Mouse (Mus musculus): ENCODE measurements at regions not wholly inside any gene's neighbourhood (a gene's known extent, or its start where the extent isn't known, plus 50 kb on each side); places are given as distances from the start of the nearest gene placed in this dataset.

DNA sequence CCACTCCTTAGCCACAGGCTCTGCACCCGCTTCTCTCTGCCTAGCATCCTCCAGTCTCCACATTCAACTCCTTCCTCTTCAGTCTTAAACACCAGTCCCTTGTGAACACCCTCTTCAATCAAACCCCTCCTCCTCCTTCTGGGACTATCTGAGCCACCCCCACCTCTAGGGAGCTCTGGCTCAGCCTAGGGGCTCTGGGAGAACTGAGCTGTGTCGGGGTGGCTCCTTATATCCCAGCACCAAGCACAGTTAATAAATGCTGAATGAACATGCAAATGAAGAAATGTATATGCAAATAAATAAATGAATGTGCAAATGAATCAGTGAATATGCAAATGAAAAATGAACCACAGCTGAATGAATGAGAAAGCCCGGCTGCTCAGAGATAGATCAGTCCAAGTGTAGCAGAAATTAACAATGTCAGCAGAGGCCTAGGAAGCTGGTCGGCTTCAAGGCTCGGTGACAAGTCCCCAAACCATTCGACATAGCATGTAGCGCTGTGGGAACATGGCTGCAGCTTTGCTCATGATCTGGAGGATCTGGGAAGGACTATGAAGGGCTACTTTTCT, 67.1 kb upstream of the Tnrc6c start:
- in situ Hi-C loops (cut with MboI, MseI) = no loop called here

DNA sequence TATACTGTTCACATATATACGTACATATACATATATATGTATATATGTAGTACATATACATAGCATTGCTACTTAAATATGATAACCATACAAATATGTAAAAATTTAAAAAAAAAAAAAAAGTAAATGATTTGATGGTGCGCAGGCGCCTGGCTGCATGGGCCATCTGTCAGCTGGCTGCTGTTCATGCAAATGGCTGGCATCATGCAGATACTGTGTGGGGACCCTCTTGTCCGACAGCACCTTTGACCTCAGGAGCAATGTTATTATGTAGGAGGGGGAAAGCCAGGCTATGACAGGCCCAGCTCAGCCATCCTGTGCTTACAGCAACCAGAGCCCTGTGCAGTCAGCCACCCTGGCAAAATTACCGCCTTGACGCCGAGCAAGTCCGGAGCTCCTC, 65.1 kb upstream of the Tnrc6c start:
- in situ Hi-C loops (cut with MboI, MseI) = no loop called here

DNA sequence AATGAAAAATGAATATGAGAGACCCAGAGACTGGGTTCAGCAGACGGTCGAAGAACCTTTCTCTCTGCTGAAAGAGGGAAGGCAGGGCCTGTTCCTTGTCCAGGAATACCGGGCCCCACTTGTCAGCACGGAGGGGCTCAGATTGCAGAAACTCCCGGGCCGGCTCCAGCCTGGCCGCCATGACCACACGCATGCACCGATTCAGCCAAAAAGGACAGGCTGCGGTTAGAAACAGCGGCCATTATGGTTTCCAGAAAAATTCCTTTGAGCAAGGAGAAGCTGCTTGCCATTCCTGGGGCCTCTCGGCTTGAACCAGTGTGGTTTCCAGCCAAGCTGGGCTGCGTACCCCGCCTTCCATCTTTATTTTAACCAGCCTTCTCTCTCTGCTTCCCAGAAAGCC, 64.7 kb upstream of the Tnrc6c start:
- in situ Hi-C loops (cut with MboI, MseI) = no loop called here

DNA sequence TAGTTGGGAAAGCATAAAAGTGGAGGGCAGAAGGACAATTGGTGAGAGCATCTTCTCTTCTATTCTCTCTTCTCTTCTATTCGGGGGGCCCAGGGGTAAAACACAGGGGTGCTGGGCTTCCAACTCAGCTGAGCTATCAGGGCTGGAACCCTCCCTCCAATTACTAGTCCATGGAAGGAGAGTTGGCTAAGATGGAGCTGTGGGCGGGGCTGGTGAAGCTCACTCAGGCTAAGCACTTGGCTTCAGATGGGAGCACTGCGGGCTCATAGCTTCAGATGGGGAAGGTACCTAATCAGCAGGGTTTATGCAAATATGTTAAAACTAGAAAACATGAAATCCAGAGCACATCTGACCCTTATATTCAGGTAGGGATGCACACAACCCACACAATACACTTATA, 61.5 kb upstream of the Tnrc6c start:
- in situ Hi-C loops (cut with MboI, MseI) = no loop called here

DNA sequence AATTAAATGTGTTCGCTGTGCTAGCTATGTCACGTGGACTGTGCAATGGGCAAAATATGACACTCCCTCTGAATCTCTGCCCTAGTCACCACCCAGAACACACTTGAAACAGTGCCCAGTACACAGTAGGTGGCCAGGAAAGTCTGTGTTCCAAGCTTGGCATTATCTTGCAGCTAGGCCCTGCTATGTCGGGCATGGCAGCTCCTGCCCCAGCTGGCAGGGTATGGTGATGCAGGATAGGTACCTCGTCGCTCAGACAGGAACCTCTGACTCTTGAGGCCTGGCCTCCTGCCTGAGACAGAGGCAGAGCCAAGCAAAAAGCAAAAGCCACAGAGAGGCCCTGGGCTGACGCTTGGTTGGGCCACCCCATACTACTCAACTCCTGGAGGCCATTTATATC, 57.9 kb upstream of the Tnrc6c start:
- in situ Hi-C loops (cut with MboI, MseI) = no loop called here

DNA sequence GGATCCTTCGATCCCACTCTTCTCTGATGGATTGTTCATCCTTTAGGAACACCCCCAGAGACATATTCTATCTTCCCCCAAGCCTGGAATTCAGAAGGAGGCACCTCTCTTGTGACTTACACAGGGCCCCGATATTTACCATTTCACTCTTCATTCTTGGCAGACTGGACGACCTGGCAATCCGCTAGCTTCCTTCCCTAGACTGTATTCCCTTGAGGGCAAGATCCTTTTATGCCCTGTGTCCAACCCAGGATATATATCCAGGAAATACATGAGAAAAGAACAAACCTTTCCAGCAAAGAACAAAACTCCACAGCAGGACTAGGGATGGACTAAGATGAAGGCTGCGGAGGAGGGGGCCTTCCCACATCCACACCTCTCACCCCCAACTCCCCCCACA, 56.3 kb upstream of the Tnrc6c start:
- in situ Hi-C loops (cut with MboI, MseI) = no loop called here

DNA sequence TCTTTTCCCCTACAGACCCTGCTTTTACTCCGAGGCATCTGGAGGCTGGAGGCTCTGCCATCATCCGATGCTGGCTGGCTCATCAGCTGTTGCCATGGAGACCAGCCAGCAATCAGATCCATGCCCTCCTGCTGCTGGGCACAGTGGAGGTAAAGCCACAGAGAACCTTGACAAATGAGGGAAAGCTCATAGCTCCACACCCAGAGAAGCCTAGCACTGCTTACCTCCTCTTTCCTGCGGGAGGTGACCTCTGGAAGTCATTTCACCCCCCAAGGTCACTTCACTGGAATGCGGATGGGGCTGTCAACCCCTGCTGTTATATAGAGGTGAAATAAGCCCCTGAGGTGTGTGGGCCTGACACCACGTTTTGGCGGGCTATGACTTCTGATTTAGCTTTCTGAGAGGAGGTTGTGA, 55.9 kb upstream of the Tnrc6c start:
- in situ Hi-C loops (cut with MboI, MseI) = no loop called here

DNA sequence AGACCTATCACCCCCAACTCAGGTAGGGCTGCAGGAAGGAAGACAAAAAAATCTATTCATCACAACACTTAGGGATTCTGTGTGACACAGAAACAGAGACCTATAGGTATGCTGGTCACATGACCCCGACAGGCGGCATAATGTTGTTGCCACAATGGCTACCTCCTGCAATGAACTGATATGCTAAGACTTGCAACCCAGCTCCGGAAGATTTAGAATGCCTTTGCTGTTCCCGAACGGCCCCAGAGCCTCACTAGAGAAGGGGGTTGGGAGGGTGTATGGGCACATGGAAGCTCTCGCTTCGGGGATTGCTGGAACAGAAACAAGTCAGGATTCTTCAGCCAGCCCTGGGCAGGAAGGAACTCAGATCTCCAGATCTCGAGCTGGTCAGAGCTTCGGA, 55.5 kb upstream of the Tnrc6c start:
- in situ Hi-C loops (cut with MboI, MseI) = no loop called here

DNA sequence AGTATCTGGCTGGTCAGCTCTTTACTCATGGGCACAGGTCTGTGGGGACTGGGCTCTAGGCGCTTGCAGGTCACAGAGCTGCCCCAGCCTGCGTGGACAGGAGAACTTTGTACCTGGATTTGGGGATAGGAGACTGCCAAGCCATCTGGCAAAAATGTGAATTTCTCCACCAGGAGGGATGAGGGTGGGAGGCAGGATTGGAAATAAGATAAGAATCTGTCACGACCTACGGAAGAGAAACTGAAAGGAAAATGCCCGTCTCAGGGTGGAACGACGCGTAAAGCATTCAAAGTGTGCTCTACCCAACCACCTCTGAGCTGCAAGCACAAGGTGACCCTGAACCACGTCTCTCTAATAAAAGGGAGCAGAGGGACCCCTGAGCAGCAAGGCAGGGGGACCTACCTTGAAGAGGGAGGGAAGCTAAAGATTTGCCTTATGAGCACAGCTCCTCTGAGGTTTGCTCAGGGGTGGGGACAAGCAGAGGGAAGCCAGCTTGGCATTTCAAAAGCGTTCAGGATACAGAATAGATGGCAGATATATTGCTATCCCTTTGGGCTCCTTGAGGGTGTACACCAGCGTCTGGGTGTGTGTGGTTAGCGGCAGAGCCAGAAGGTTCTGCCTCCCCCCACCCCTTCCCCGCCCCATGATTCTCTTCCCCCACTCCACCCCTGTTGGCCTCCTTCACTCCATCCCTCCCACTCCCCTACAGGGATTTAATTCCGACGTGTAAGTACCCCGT, 54.9 kb upstream of the Tnrc6c start:
- in situ Hi-C loops (cut with MboI, MseI) = no loop called here

DNA sequence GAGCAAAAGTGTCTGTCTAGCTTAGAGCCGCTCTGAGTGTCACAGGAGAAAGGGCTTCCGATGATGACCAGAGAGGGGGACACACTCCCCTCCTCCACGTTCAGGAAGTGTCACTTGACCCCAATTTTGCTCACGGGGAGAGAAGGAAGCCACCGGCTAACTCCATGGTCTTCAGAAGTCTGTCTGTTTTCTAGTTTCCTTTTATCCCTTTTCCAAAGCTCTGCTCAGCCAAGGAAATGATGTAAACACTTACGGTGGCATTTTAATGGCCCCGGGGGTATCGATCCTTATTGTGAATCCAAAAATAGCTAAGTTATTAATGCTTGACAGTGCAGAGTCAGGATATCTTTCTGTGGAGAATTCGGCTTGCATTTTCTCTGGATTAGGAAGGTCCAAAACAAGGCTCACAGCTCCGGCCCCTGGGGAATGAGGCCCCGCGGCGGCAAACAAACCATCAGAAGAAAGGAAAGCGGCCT, 54.3 kb upstream of the Tnrc6c start:
- in situ Hi-C loops (cut with MboI, MseI) = no loop called here

DNA sequence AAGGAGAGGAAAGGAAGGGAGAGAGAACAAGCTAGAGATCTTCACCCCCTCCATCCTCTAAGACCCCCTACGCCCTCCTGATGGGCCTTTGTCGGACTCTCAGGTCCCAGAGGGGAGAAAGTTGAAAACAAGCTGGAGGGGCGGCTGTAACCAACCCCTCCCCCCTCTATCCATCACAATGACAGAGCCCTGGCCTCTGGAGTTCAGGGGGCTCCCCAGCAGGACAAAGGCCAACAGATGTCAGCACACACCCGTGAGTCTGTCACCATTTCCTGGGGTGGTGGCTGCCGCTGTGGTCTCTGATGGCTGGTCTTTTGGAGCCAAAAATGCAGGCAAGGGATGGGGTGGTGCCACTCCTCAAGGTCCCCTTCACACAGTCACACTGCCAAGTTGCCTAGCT, 52.9 kb upstream of the Tnrc6c start:
- in situ Hi-C loops (cut with MboI, MseI) = no loop called here

DNA sequence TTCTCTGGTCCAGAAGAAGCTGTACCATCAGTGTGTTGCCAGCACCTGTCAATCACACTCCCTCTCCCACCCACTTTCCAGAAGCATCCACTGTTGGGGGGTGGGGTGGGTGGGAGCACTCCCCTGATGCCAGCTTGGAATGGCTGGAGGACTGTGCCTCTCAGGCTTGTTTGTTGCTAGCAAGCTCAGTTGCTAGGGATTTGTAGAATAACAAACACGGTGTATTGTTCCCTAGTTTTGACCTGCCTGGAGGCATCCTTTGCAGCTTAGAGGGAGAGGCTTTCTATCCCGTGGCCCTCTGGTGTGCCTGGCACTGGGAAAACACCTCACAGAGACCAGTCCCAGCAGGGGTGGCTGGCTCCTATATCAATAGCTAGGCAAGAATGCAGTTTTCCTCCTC, 50.1 kb upstream of the Tnrc6c start:
- in situ Hi-C loops (cut with MboI, MseI) = no loop called here
